Mouse (Mus musculus): ENCODE results near the gene Txn1. TPM values are rescaled to one million over a fixed set of nuclear protein-coding genes. Genes with fewer than 3 reads are reported as not detected.

The Txn1 gene
- total and polyA plus RNA-seq, 3 experiments: 366 to 395 TPM; not detected in 1

DNA sequence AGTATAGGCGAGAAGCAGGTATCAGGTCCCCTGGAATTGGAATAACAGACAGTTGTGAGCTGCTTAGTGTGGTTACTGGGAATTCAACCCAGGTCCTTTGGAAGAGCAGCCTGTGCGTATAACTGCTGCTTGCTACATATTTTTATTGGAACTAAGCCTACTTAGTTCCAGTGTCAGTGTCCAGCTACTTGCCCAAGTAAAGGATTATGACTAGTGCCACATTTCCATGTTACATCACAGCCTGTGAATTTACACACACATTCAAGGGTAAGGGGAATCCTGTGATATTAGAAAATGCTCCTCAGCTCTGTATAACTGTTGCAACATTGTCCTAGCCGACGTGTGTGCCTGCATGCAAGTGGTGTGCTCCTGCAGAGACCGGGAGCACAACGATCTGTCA, 18.9 kb downstream of the Txn1 start (continued):
- TF ChIP-seq E2F4 (IDR thresholded peaks at IDR 0.05; ENCODE audit: borderline replicate concordance, low read depth, low read length) (no peak), POLR2AphosphoS5 (IDR thresholded peaks at IDR 0.05; ENCODE audit: borderline replicate concordance, low read depth, low read length) (no peak), TAL1 (IDR thresholded peaks at IDR 0.05; ENCODE audit: low read length) (no peak), ZNF384 (IDR thresholded peaks at IDR 0.05; ENCODE audit: low read depth, low read length) (no peak), USF1 (IDR thresholded peaks at IDR 0.05; ENCODE audit: low read depth, low read length) (no peak)

- Histone ChIP-seq H3K27ac (ENCODE audit: control insufficient read depth, low read depth, low read length) (no peak overlapping the region), H3K4me3 (ENCODE audit: control insufficient read depth in 1 of 2, insufficient read depth in 1 of 2, low read depth in 2 of 2, low read length in 2 of 2) (no peak overlapping the region), H3K4me1 (ENCODE audit: control insufficient read depth in 1 of 2, insufficient read depth in 2 of 2, low read length in 2 of 2) (no peaks in the 10 kb centered on the region), H3K36me3 (ENCODE audit: control insufficient read depth in 1 of 2, insufficient read depth in 2 of 2, low read length in 2 of 2) (no peaks in the 10 kb centered on the region), H3K9me3 (replicated peaks; ENCODE audit: insufficient read depth, low read length) (no peaks in the 10 kb centered on the region), H3K79me2 (ENCODE audit: control insufficient read depth, insufficient read depth, low read length, poor library complexity) (no peaks in the 10 kb centered on the region), H3K27me3 (ENCODE audit: control insufficient read depth in 1 of 2, insufficient read depth in 2 of 2, low read length in 2 of 2) (peaks cover 2 to 3% of the 10 kb centered on the region in 2 experiments; a peak in 3 of 4 replicates), H3K9ac (ENCODE audit: control insufficient read depth, low read depth, low read length, poor library complexity, severe bottlenecking) (no peak overlapping the region)
- DNase-seq (ENCODE audit: low read depth, low spot score): no peak
- TF ChIP-seq USF2 (IDR thresholded peaks at IDR 0.05; ENCODE audit: borderline replicate concordance in 1 of 2, insufficient read depth in 1 of 2, low read depth in 1 of 2, low read length in 2 of 2): no peak
- no peak for TF ChIP-seq JUND (IDR thresholded peaks at IDR 0.05; ENCODE audit: low read depth, low read length)
- no peak for TF ChIP-seq MYC (IDR thresholded peaks at IDR 0.05; ENCODE audit: low read depth, low read length)
- no peak for TF ChIP-seq MEF2A (IDR thresholded peaks at IDR 0.05; ENCODE audit: extremely low read depth, insufficient replicate concordance, low read depth, low read length, poor library complexity, severe bottlenecking)
These were observed 22.0 kb downstream of the Txn1 start for GRCm38 (mm10) chr4:57934181-57934580.

GRCm38 (mm10) chr4:57930559-57931170, 25.5 kb downstream of the Txn1 start:
- no peak overlapping the region for H3K9ac ChIP-seq (ENCODE audit: control insufficient read depth, low read depth, low read length, poor library complexity, severe bottlenecking)
- no peak overlapping the region for H3K27ac ChIP-seq (ENCODE audit: control insufficient read depth, low read depth, low read length)
- TF ChIP-seq NELFE (IDR thresholded peaks at IDR 0.05; ENCODE audit: low read depth, low read length) (no peak), CTCF (IDR thresholded peaks at IDR 0.05 in 2 of 3, conservative IDR thresholded peaks at IDR 0.05 in 1 of 3; ENCODE audit: control insufficient read depth in 1 of 3, insufficient read depth in 1 of 3, low read depth in 2 of 3, low read length in 3 of 3, poor library complexity in 1 of 3, severe bottlenecking in 1 of 3) (no peak), KAT2A (conservative IDR thresholded peaks at IDR 0.05; ENCODE audit: low read depth, low read length) (no peak), TBP (IDR thresholded peaks at IDR 0.05; ENCODE audit: low read depth, low read length) (no peak), POLR2AphosphoS2 (IDR thresholded peaks at IDR 0.05; ENCODE audit: low read length) (no peak), E2F4 (IDR thresholded peaks at IDR 0.05; ENCODE audit: borderline replicate concordance, low read depth, low read length) (no peak), RAD21 (IDR thresholded peaks at IDR 0.05; ENCODE audit: low read depth, low read length) (no peak), POLR2A (IDR thresholded peaks at IDR 0.05; ENCODE audit: control insufficient read depth in 1 of 2, insufficient read depth in 1 of 2, low read depth in 1 of 2, low read length in 2 of 2, poor library complexity in 1 of 2) (no peak), CHD2 (IDR thresholded peaks at IDR 0.05; ENCODE audit: low read length) (no peak), MAFK (IDR thresholded peaks at IDR 0.05; ENCODE audit: borderline replicate concordance, low read depth, low read length) (no peak), ZKSCAN1 (IDR thresholded peaks at IDR 0.05; ENCODE audit: low read depth, low read length) (no peak), USF1 (IDR thresholded peaks at IDR 0.05; ENCODE audit: low read depth, low read length) (no peak), MXI1 (IDR thresholded peaks at IDR 0.05; ENCODE audit: low read depth, low read length) (no peak), MYC (IDR thresholded peaks at IDR 0.05; ENCODE audit: low read depth, low read length) (no peak), MAX (IDR thresholded peaks at IDR 0.05; ENCODE audit: low read length) (no peak), GATA1 (IDR thresholded peaks at IDR 0.05; ENCODE audit: low read depth, low read length) (no peak), CHD1 (IDR thresholded peaks at IDR 0.05; ENCODE audit: low read depth, low read length) (no peak), EP300 (IDR thresholded peaks at IDR 0.05; ENCODE audit: low read depth in 1 of 2, low read length in 2 of 2) (no peak)
- no peak for DNase-seq (ENCODE audit: low read depth, low spot score)
- no peaks in the 10 kb centered on the region for H3K9me3 ChIP-seq (replicated peaks; ENCODE audit: insufficient read depth, low read length)
- no peaks in the 10 kb centered on the region for H3K79me2 ChIP-seq (ENCODE audit: control insufficient read depth, insufficient read depth, low read length, poor library complexity)
- H3K4me3 ChIP-seq (ENCODE audit: control insufficient read depth in 1 of 2, insufficient read depth in 1 of 2, low read depth in 2 of 2, low read length in 2 of 2): no peak overlapping the region
- H3K4me1 ChIP-seq (ENCODE audit: control insufficient read depth in 1 of 2, insufficient read depth in 2 of 2, low read length in 2 of 2): peaks cover 0 to 1% of the 10 kb centered on the region in 2 experiments; a peak in 2 of 4 replicates
- peaks cover 0 to under 1% of the 10 kb centered on the region in 2 experiments; a peak in 2 of 4 replicates for H3K27me3 ChIP-seq (ENCODE audit: control insufficient read depth in 1 of 2, insufficient read depth in 2 of 2, low read length in 2 of 2)
- peaks cover 0 to 6% of the 10 kb centered on the region in 2 experiments; a peak in 1 of 4 replicates for H3K36me3 ChIP-seq (ENCODE audit: control insufficient read depth in 1 of 2, insufficient read depth in 2 of 2, low read length in 2 of 2)

Data from MEL (cell line).